Mouse (Mus musculus): ENCODE measurements around the gene Eps8l3. TPM values are rescaled to one million over a fixed set of nuclear protein-coding genes. Genes with fewer than 3 reads are reported as not detected.
"Not testable (repeated sequence)": the region's sequence is repeated elsewhere in the genome, so short reads cannot be mapped to it uniquely, and the experiment has no call there.

The Eps8l3 gene
- polyA plus RNA-seq, 1 experiment from 2014 or later = not detected

- H3K9ac ChIP-seq = no peak overlapping the region
- ATAC-seq (ENCODE audit: low FRiP score) = no peak
- H3K9me3 ChIP-seq (ENCODE audit: control insufficient read depth, low read length) = no peaks in the 10 kb centered on the region
- DNase-seq (ENCODE audit: low spot score) = no peak
- no peaks in the 10 kb centered on the region for H3K36me3 ChIP-seq (replicated peaks; ENCODE audit: control insufficient read depth, insufficient read depth)
- WGBS = 88% methylated on average over 12 of the region's 12 CpGs
- H3K4me3 ChIP-seq (replicated peaks; ENCODE audit: low read length) = no peak overlapping the region
- H3K4me1 ChIP-seq (replicated peaks; ENCODE audit: control insufficient read depth, insufficient read depth, low read length) = no peaks in the 10 kb centered on the region
- H3K4me2 ChIP-seq (replicated peaks) = no peak overlapping the region
- H3K27me3 ChIP-seq (ENCODE audit: control insufficient read depth, insufficient read depth, low read length) = no peaks in the 10 kb centered on the region
- H3K27ac ChIP-seq = no peak overlapping the region
These were observed 1.0 kb downstream of the Eps8l3 start for GRCm38 (mm10) chr3:107877747-107878736.

GRCm38 (mm10) chr3:107887674-107888495, 10.9 kb downstream of the Eps8l3 start:
- DNase-seq (ENCODE audit: low spot score) (peak; percentile 62), ATAC-seq (ENCODE audit: low FRiP score) (peak; percentile 93)
- Histone ChIP-seq H3K4me1 (replicated peaks; ENCODE audit: control insufficient read depth, insufficient read depth, low read length) (no peaks in the 10 kb centered on the region), H3K9ac (no peak overlapping the region), H3K36me3 (replicated peaks; ENCODE audit: control insufficient read depth, insufficient read depth) (no peaks in the 10 kb centered on the region), H3K9me3 (ENCODE audit: control insufficient read depth, low read length) (no peaks in the 10 kb centered on the region), H3K4me3 (replicated peaks; ENCODE audit: low read length) (no peak overlapping the region), H3K27ac (peak overlapping the region; percentile 43), H3K4me2 (replicated peaks) (no peak overlapping the region), H3K27me3 (ENCODE audit: control insufficient read depth, insufficient read depth, low read length) (no peaks in the 10 kb centered on the region)
- 78% methylated on average over 9 of the region's 9 CpGs for whole genome bisulfite sequencing

GRCm38 (mm10) chr3:107889236-107889635, 12.2 kb downstream of the Eps8l3 start:
- H3K27me3 ChIP-seq (ENCODE audit: control insufficient read depth, insufficient read depth, low read length); H3K4me3 ChIP-seq (replicated peaks; ENCODE audit: low read length); H3K4me1 ChIP-seq (replicated peaks; ENCODE audit: control insufficient read depth, insufficient read depth, low read length); H3K9ac ChIP-seq; H3K36me3 ChIP-seq (replicated peaks; ENCODE audit: control insufficient read depth, insufficient read depth); ATAC-seq (ENCODE audit: low FRiP score); H3K4me2 ChIP-seq (replicated peaks); H3K27ac ChIP-seq; DNase-seq (ENCODE audit: low spot score); H3K9me3 ChIP-seq (ENCODE audit: control insufficient read depth, low read length): not testable (repeated sequence)
- 90% methylated on average over 2 of the region's 2 CpGs for WGBS

- WGBS = 12% methylated on average over 6 of the region's 6 CpGs
- H3K27ac ChIP-seq = no peak overlapping the region
These were observed 18.2 kb downstream of the Eps8l3 start for GRCm38 (mm10) chr3:107895194-107895719.

GRCm38 (mm10) chr3:107895720-107896569, 18.9 kb downstream of the Eps8l3 start, which contains the start of gene Gstm5:
Gene Gstm5, plus strand, starts transcription at chr3:107895821.
- DNase-seq (ENCODE audit: low spot score) = peak; percentile 80
- Histone ChIP-seq H3K9ac (peak within 1 kb of the TSS; percentile 91), H3K27me3 (ENCODE audit: control insufficient read depth, insufficient read depth, low read length) (no peaks in the 10 kb centered on the region), H3K9me3 (ENCODE audit: control insufficient read depth, low read length) (no peaks in the 10 kb centered on the region), H3K36me3 (replicated peaks; ENCODE audit: control insufficient read depth, insufficient read depth) (peaks cover 13% of the 10 kb centered on the region), H3K4me3 (replicated peaks; ENCODE audit: low read length) (peak within 1 kb of the TSS; percentile 70), H3K4me1 (replicated peaks; ENCODE audit: control insufficient read depth, insufficient read depth, low read length) (peaks cover 10% of the 10 kb centered on the region), H3K4me2 (replicated peaks) (peak within 1 kb of the TSS; percentile 81), H3K27ac (peak within 1 kb of the TSS; percentile 77)
- ATAC-seq (ENCODE audit: low FRiP score) = peak; percentile 94
- WGBS = 8% methylated on average over 40 of the region's 40 CpGs

More at GRCm38 (mm10) chr3:107895194-107895719, 18.2 kb downstream of the Eps8l3 start:
- peak overlapping the region; percentile 91 for H3K9ac ChIP-seq
- peaks cover 10% of the 10 kb centered on the region for H3K4me1 ChIP-seq (replicated peaks; ENCODE audit: control insufficient read depth, insufficient read depth, low read length)
- peaks cover 13% of the 10 kb centered on the region for H3K36me3 ChIP-seq (replicated peaks; ENCODE audit: control insufficient read depth, insufficient read depth)
- no peaks in the 10 kb centered on the region for H3K27me3 ChIP-seq (ENCODE audit: control insufficient read depth, insufficient read depth, low read length)
- peak overlapping the region; percentile 70 for H3K4me3 ChIP-seq (replicated peaks; ENCODE audit: low read length)
- DNase-seq (ENCODE audit: low spot score) = no peak
- no peaks in the 10 kb centered on the region for H3K9me3 ChIP-seq (ENCODE audit: control insufficient read depth, low read length)
- peak; percentile 36 for ATAC-seq (ENCODE audit: low FRiP score)
- peak overlapping the region; percentile 81 for H3K4me2 ChIP-seq (replicated peaks)

GRCm38 (mm10) chr3:107898691-107899090, 21.7 kb downstream of the Eps8l3 start:
- ATAC-seq (ENCODE audit: low FRiP score) (no peak), DNase-seq (ENCODE audit: low spot score) (no peak)
- 93% methylated on average over 13 of the region's 13 CpGs for WGBS
- Histone ChIP-seq H3K4me3 (replicated peaks; ENCODE audit: low read length) (no peak overlapping the region), H3K4me1 (replicated peaks; ENCODE audit: control insufficient read depth, insufficient read depth, low read length) (peaks cover 10% of the 10 kb centered on the region), H3K36me3 (replicated peaks; ENCODE audit: control insufficient read depth, insufficient read depth) (peaks cover 10% of the 10 kb centered on the region), H3K9me3 (ENCODE audit: control insufficient read depth, low read length) (no peaks in the 10 kb centered on the region), H3K4me2 (replicated peaks) (no peak overlapping the region), H3K27me3 (ENCODE audit: control insufficient read depth, insufficient read depth, low read length) (no peaks in the 10 kb centered on the region), H3K27ac (no peak overlapping the region), H3K9ac (no peak overlapping the region)

- Histone ChIP-seq H3K27me3 (ENCODE audit: control insufficient read depth, insufficient read depth, low read length) (no peaks in the 10 kb centered on the region), H3K4me2 (replicated peaks) (no peak overlapping the region), H3K9ac (no peak overlapping the region), H3K4me3 (replicated peaks; ENCODE audit: low read length) (no peak overlapping the region), H3K9me3 (ENCODE audit: control insufficient read depth, low read length) (no peaks in the 10 kb centered on the region), H3K4me1 (replicated peaks; ENCODE audit: control insufficient read depth, insufficient read depth, low read length) (peaks cover 5% of the 10 kb centered on the region), H3K27ac (no peak overlapping the region), H3K36me3 (replicated peaks; ENCODE audit: control insufficient read depth, insufficient read depth) (peaks cover 10% of the 10 kb centered on the region)
- DNase-seq (ENCODE audit: low spot score) (no peak), ATAC-seq (ENCODE audit: low FRiP score) (no peak)
- WGBS = 63% methylated on average over 11 of the region's 11 CpGs
These were observed 24.1 kb downstream of the Eps8l3 start for GRCm38 (mm10) chr3:107900955-107901673.

- no peaks in the 10 kb centered on the region for H3K9me3 ChIP-seq (ENCODE audit: control insufficient read depth, low read length)
- 75% methylated on average over 6 of the region's 6 CpGs for WGBS
- no peak overlapping the region for H3K4me2 ChIP-seq (replicated peaks)
- H3K27me3 ChIP-seq (ENCODE audit: control insufficient read depth, insufficient read depth, low read length) = no peaks in the 10 kb centered on the region
- H3K27ac ChIP-seq = no peak overlapping the region
- DNase-seq (ENCODE audit: low spot score) (no peak), ATAC-seq (ENCODE audit: low FRiP score) (no peak)
- H3K9ac ChIP-seq = no peak overlapping the region
- H3K4me3 ChIP-seq (replicated peaks; ENCODE audit: low read length) = no peak overlapping the region
- no peaks in the 10 kb centered on the region for H3K36me3 ChIP-seq (replicated peaks; ENCODE audit: control insufficient read depth, insufficient read depth)
- no peaks in the 10 kb centered on the region for H3K4me1 ChIP-seq (replicated peaks; ENCODE audit: control insufficient read depth, insufficient read depth, low read length)
These were observed 28.9 kb downstream of the Eps8l3 start for GRCm38 (mm10) chr3:107905942-107906341.
